Mouse (Mus musculus): ENCODE results near the gene Haus3.

- TF ChIP-seq POLR2A (IDR thresholded peaks at IDR 0.05; ENCODE audit: control insufficient read depth, low read depth, low read length): no peak
- TF ChIP-seq CTCF (IDR thresholded peaks at IDR 0.05; ENCODE audit: control insufficient read depth, insufficient read depth, insufficient replicate concordance, low read depth, low read length): no peak
Measured at GRCm38 (mm10) chr5:34174021-34174420, 4.7 kb upstream of the Haus3 start.
